Mouse (Mus musculus) MEL (cell line): ENCODE data around the gene Gfap. TPM values are rescaled to one million over a fixed set of nuclear protein-coding genes. Genes with fewer than 3 reads are reported as not detected.

ENCODE experiments used
- DNase-seq: peaks from one replicate; pipeline ENCODE4 v3.0.0; 2011; ENCODE audit warnings: low read depth, low spot score
- H3K27ac ChIP-seq: 2 replicates; pipeline ENCODE4 v1.5.1; 2012; ENCODE audit warnings: low read depth, mild to moderate bottlenecking, control low read depth, low read length, moderate library complexity; ENCODE audit not compliant: control insufficient read depth
- H3K27me3 ChIP-seq, 2 experiments: fragments of 150-350 bp in 1 of 2; sonication (generic) in 1 of 2; 2 replicates each; pipeline ENCODE4 v1.6.1; 2012; ENCODE audit warnings: low read length in 2 of 2, mild to moderate bottlenecking in 2 of 2, improper control_type of control experiment in 1 of 2, moderate library complexity in 1 of 2; ENCODE audit not compliant: insufficient read depth in 2 of 2, control insufficient read depth in 1 of 2
- H3K36me3 ChIP-seq, 2 experiments: 2 replicates each; pipeline ENCODE4 v1.6.1; 2012 to 2014; ENCODE audit warnings: low read length in 2 of 2, improper control_type of control experiment in 1 of 2, inconsistent platforms in 1 of 2, mild to moderate bottlenecking in 1 of 2; ENCODE audit not compliant: insufficient read depth in 2 of 2, control insufficient read depth in 1 of 2
- H3K4me1 ChIP-seq, 2 experiments: fragments of 150-350 bp in 1 of 2; sonication (generic) in 1 of 2; 2 replicates each; pipeline ENCODE4 v1.6.1; 2012; ENCODE audit warnings: low read length in 2 of 2, improper control_type of control experiment in 1 of 2, mild to moderate bottlenecking in 1 of 2; ENCODE audit not compliant: insufficient read depth in 2 of 2, control insufficient read depth in 1 of 2
- H3K4me3 ChIP-seq, 2 experiments: fragments of 150-350 bp in 1 of 2; sonication (generic) in 1 of 2; 2 replicates each; pipeline ENCODE4 v1.5.1; 2012; ENCODE audit warnings: low read depth in 2 of 2, low read length in 2 of 2, mild to moderate bottlenecking in 2 of 2, moderate library complexity in 2 of 2, control low read depth in 1 of 2, improper control_type of control experiment in 1 of 2; ENCODE audit not compliant: control insufficient read depth in 1 of 2, insufficient read depth in 1 of 2
- H3K79me2 ChIP-seq: 2 replicates; pipeline ENCODE4 v1.6.1; 2012; ENCODE audit warnings: mild to moderate bottlenecking, low read length, moderate library complexity; ENCODE audit not compliant: control insufficient read depth, poor library complexity, insufficient read depth
- H3K9ac ChIP-seq: 2 replicates; pipeline ENCODE4 v1.6.1; 2012; ENCODE audit warnings: low read depth, mild to moderate bottlenecking, control low read depth, low read length, moderate library complexity; ENCODE audit not compliant: control insufficient read depth, poor library complexity, severe bottlenecking
- H3K9me3 ChIP-seq: fragments of 150-350 bp; sonication (generic); replicated peaks from 2 replicates; pipeline ENCODE4 v1.6.1; 2012; ENCODE audit warnings: mild to moderate bottlenecking, low read length, improper control_type of control experiment, moderate library complexity; ENCODE audit not compliant: insufficient read depth
- CHD1 ChIP-seq: IDR thresholded peaks from 2 replicates; pipeline ENCODE4 v1.6.1; 2012; ENCODE audit warnings: low read depth, mild to moderate bottlenecking, inconsistent platforms, low read length, improper control_type of control experiment
- CHD2 ChIP-seq: IDR thresholded peaks from 2 replicates; pipeline ENCODE4 v1.6.1; 2011; ENCODE audit warnings: low read length, improper control_type of control experiment
- CTCF ChIP-seq, 3 experiments: IDR thresholded peaks in 2 of 3; conservative IDR thresholded peaks in 1 of 3; 2 replicates each; pipeline ENCODE4 v1.5.1; 2011 to 2012; ENCODE audit warnings: low read length in 3 of 3, low read depth in 2 of 3, mild to moderate bottlenecking in 2 of 3, improper control_type of control experiment in 1 of 3, inconsistent platforms in 1 of 3, mixed read lengths in 1 of 3, moderate library complexity in 1 of 3; ENCODE audit not compliant: control insufficient read depth in 1 of 3, insufficient read depth in 1 of 3, poor library complexity in 1 of 3, severe bottlenecking in 1 of 3
- GABPA ChIP-seq: IDR thresholded peaks from 2 replicates; pipeline ENCODE4 v1.6.1; 2012; ENCODE audit warnings: low read depth, mild to moderate bottlenecking, inconsistent platforms, low read length, improper control_type of control experiment, moderate library complexity
- HCFC1 ChIP-seq: IDR thresholded peaks from 2 replicates; pipeline ENCODE4 v1.6.1; 2012; ENCODE audit warnings: low read depth, mild to moderate bottlenecking, inconsistent platforms, low read length, improper control_type of control experiment, moderate library complexity
- JUND ChIP-seq: IDR thresholded peaks from 2 replicates; pipeline ENCODE4 v1.6.1; 2011; ENCODE audit warnings: low read depth, mild to moderate bottlenecking, improper control_type of control experiment, low read length
- KAT2A ChIP-seq: conservative IDR thresholded peaks from 2 replicates; pipeline ENCODE4 v1.6.1; 2012; ENCODE audit warnings: low read depth, low read length, improper control_type of control experiment, inconsistent platforms
- MAZ ChIP-seq: IDR thresholded peaks from 2 replicates; pipeline ENCODE4 v1.6.1; 2012; ENCODE audit warnings: low read depth, mild to moderate bottlenecking, inconsistent platforms, low read length, improper control_type of control experiment
- MEF2A ChIP-seq: IDR thresholded peaks from 2 replicates; pipeline ENCODE4 v1.6.1; 2014; ENCODE audit warnings: low read depth, mild to moderate bottlenecking, inconsistent platforms, low read length, improper control_type of control experiment; ENCODE audit not compliant: poor library complexity, insufficient replicate concordance, severe bottlenecking; ENCODE audit errors: extremely low read depth
- MXI1 ChIP-seq: IDR thresholded peaks from 2 replicates; pipeline ENCODE4 v1.6.1; 2011; ENCODE audit warnings: mild to moderate bottlenecking, low read depth, low read length, improper control_type of control experiment
- MYC ChIP-seq: IDR thresholded peaks from 2 replicates; pipeline ENCODE4 v1.6.1; 2011; ENCODE audit warnings: low read depth, mild to moderate bottlenecking, low read length, improper control_type of control experiment, moderate library complexity
- NRF1 ChIP-seq: IDR thresholded peaks from 2 replicates; pipeline ENCODE4 v1.6.1; 2014; ENCODE audit warnings: low read depth, mild to moderate bottlenecking, inconsistent platforms, low read length, improper control_type of control experiment, moderate library complexity; ENCODE audit not compliant: poor library complexity, insufficient read depth, severe bottlenecking
- POLR2A ChIP-seq, 2 experiments: IDR thresholded peaks; 2 replicates each; pipeline ENCODE4 v1.6.1; 2011 to 2012; ENCODE audit warnings: low read length in 2 of 2, mild to moderate bottlenecking in 2 of 2, control low read depth in 1 of 2, improper control_type of control experiment in 1 of 2, low read depth in 1 of 2, moderate library complexity in 1 of 2; ENCODE audit not compliant: control insufficient read depth in 1 of 2, insufficient read depth in 1 of 2, poor library complexity in 1 of 2
- POLR2AphosphoS2 ChIP-seq: IDR thresholded peaks from 2 replicates; pipeline ENCODE4 v1.6.1; 2011; ENCODE audit warnings: low read length, improper control_type of control experiment
- SMC3 ChIP-seq: IDR thresholded peaks from 2 replicates; pipeline ENCODE4 v1.6.1; 2011; ENCODE audit warnings: low read depth, low read length, improper control_type of control experiment
- TAL1 ChIP-seq: IDR thresholded peaks from 2 replicates; pipeline ENCODE4 v1.6.1; 2012; ENCODE audit warnings: mild to moderate bottlenecking, inconsistent platforms, low read length, moderate library complexity, mixed read lengths
- TCF12 ChIP-seq: IDR thresholded peaks from 2 replicates; pipeline ENCODE4 v1.6.1; 2014; ENCODE audit warnings: low read depth, mild to moderate bottlenecking, inconsistent platforms, low read length, improper control_type of control experiment, moderate library complexity
- USF1 ChIP-seq: IDR thresholded peaks from 2 replicates; pipeline ENCODE4 v1.6.1; 2014; ENCODE audit warnings: low read depth, mild to moderate bottlenecking, inconsistent platforms, low read length, improper control_type of control experiment, moderate library complexity
- USF2 ChIP-seq, 2 experiments: IDR thresholded peaks; 2 replicates each; pipeline ENCODE4 v1.6.1; 2011 to 2012; ENCODE audit warnings: improper control_type of control experiment in 2 of 2, low read length in 2 of 2, borderline replicate concordance in 1 of 2, inconsistent platforms in 1 of 2, low read depth in 1 of 2, mild to moderate bottlenecking in 1 of 2; ENCODE audit not compliant: insufficient read depth in 1 of 2
- ZKSCAN1 ChIP-seq: IDR thresholded peaks from 2 replicates; pipeline ENCODE4 v1.6.1; 2012; ENCODE audit warnings: low read depth, mild to moderate bottlenecking, inconsistent platforms, low read length, improper control_type of control experiment, moderate library complexity
- ZMIZ1 ChIP-seq: IDR thresholded peaks from 2 replicates; pipeline ENCODE4 v1.6.1; 2012; ENCODE audit warnings: low read depth, mild to moderate bottlenecking, inconsistent platforms, low read length, improper control_type of control experiment, moderate library complexity
- ZNF384 ChIP-seq: IDR thresholded peaks from 2 replicates; pipeline ENCODE4 v1.6.1; 2012; ENCODE audit warnings: low read depth, mild to moderate bottlenecking, inconsistent platforms, low read length, improper control_type of control experiment
- polyA plus RNA-seq, 2 experiments: library from polyadenylated mRNA; stranded (reverse) in 1 of 2; unstranded in 1 of 2; fragments of >175 nt in 1 of 2; fragments of >200 nt in 1 of 2; gene quantifications; 2 replicates each; pipeline versions ENCODE4 v1.2.1 to v1.2.4; 2012; ENCODE audit warnings: low replicate concordance in 2 of 2, low read depth in 1 of 2; ENCODE audit not compliant: insufficient read length in 2 of 2, insufficient read depth in 1 of 2, missing spikeins in 1 of 2
- total RNA-seq: library from RNA; depleted of rRNA; stranded (reverse); fragments of 300-350 nt; gene quantifications from 2 replicates; pipeline ENCODE4 v1.2.3, GENCODE M21; 2012

Gfap gene
- total and polyA plus RNA-seq, 3 experiments: 2.0 to 2.5 TPM; not detected in 1

DNA sequence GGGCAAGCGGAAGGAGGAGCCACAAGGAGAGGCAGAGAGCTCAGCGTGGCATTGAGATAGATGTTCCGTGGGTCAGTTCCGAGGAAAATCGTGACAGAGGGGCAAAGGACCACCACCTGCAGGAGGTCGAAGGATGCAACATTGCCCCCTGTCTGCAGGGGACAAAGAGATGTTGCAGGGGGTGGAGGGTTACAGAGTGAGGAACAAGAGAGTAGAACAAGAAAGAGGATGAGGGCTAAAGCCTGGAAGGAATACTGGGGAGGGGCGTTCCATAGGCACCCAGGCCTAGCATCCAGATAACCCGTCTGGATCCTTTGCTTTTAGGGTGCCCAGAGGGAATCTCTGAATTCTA lies 46.3 kb upstream of the Gfap start:
- H3K27me3 ChIP-seq: peaks cover 6 to 11% of the 10 kb centered on the region in 2 experiments
- no peak for TF ChIP-seq CHD2
- TF ChIP-seq CTCF (IDR thresholded peaks at IDR 0.05 in 2 of 3, conservative IDR thresholded peaks at IDR 0.05 in 1 of 3; ENCODE audit: control insufficient read depth in 1 of 3, insufficient read depth in 1 of 3, low read depth in 2 of 3, low read length in 3 of 3, poor library complexity in 1 of 3, severe bottlenecking in 1 of 3): no peak
- TF ChIP-seq HCFC1: no peak
- no peak for TF ChIP-seq NRF1
- no peak for TF ChIP-seq JUND
- no peak for TF ChIP-seq ZMIZ1
- TF ChIP-seq USF1: no peak
- TF ChIP-seq GABPA: no peak
- TF ChIP-seq TAL1: no peak
- no peak for TF ChIP-seq CHD1
- TF ChIP-seq ZNF384: no peak
- TF ChIP-seq SMC3: no peak
- TF ChIP-seq MYC: no peak
- TF ChIP-seq POLR2A (IDR thresholded peaks at IDR 0.05; ENCODE audit: control insufficient read depth in 1 of 2, insufficient read depth in 1 of 2, low read depth in 1 of 2, low read length in 2 of 2, poor library complexity in 1 of 2): no peak
- DNase-seq: no peak

GRCm38 (mm10) chr11:102946265-102946991 lies 45.7 kb upstream of the Gfap start, which contains the start of gene C1ql1:
TSS of gene C1ql1 (minus strand) at chr11:102946688.
- H3K27me3 ChIP-seq: peaks cover 4 to 8% of the 10 kb centered on the region in 2 experiments
- no peak for DNase-seq
- H3K27ac ChIP-seq: no peak within 1 kb of the TSS
- no peak within 1 kb of the TSS for H3K4me3 ChIP-seq
- H3K4me1 ChIP-seq: no peaks in the 10 kb centered on the region
- no peaks in the 10 kb centered on the region for H3K9me3 ChIP-seq
- H3K9ac ChIP-seq: no peak within 1 kb of the TSS
- TF ChIP-seq GABPA (no peak), HCFC1 (no peak), CHD2 (no peak), TAL1 (no peak), CTCF (IDR thresholded peaks at IDR 0.05 in 2 of 3, conservative IDR thresholded peaks at IDR 0.05 in 1 of 3; ENCODE audit: control insufficient read depth in 1 of 3, insufficient read depth in 1 of 3, low read depth in 2 of 3, low read length in 3 of 3, poor library complexity in 1 of 3, severe bottlenecking in 1 of 3) (no peak), KAT2A (no peak), POLR2AphosphoS2 (no peak), POLR2A (IDR thresholded peaks at IDR 0.05; ENCODE audit: control insufficient read depth in 1 of 2, insufficient read depth in 1 of 2, low read depth in 1 of 2, low read length in 2 of 2, poor library complexity in 1 of 2) (no peak), MYC (no peak), TCF12 (no peak), MAZ (no peak), MXI1 (no peak), USF2 (IDR thresholded peaks at IDR 0.05; ENCODE audit: borderline replicate concordance in 1 of 2, insufficient read depth in 1 of 2, low read depth in 1 of 2, low read length in 2 of 2) (no peak), ZKSCAN1 (no peak), MEF2A (no peak)
- no peaks in the 10 kb centered on the region for H3K79me2 ChIP-seq
- no peaks in the 10 kb centered on the region for H3K36me3 ChIP-seq

More for the DNA sequence above, 46.3 kb upstream of the Gfap start:
- H3K36me3 ChIP-seq: no peaks in the 10 kb centered on the region
- no peak overlapping the region for H3K4me3 ChIP-seq
- H3K9ac ChIP-seq: no peak overlapping the region
- H3K9me3 ChIP-seq: no peaks in the 10 kb centered on the region
- H3K79me2 ChIP-seq: no peaks in the 10 kb centered on the region
- H3K4me1 ChIP-seq: no peaks in the 10 kb centered on the region
- no peak overlapping the region for H3K27ac ChIP-seq
